Mouse (Mus musculus): ENCODE measurements around the gene Prkg1. TPM values are rescaled to one million over a fixed set of nuclear protein-coding genes. Genes with fewer than 3 reads are reported as not detected.

Gene Prkg1
- total RNA-seq, 2 experiments from 2014 or later = 7.4 to 7.6 TPM

DNA sequence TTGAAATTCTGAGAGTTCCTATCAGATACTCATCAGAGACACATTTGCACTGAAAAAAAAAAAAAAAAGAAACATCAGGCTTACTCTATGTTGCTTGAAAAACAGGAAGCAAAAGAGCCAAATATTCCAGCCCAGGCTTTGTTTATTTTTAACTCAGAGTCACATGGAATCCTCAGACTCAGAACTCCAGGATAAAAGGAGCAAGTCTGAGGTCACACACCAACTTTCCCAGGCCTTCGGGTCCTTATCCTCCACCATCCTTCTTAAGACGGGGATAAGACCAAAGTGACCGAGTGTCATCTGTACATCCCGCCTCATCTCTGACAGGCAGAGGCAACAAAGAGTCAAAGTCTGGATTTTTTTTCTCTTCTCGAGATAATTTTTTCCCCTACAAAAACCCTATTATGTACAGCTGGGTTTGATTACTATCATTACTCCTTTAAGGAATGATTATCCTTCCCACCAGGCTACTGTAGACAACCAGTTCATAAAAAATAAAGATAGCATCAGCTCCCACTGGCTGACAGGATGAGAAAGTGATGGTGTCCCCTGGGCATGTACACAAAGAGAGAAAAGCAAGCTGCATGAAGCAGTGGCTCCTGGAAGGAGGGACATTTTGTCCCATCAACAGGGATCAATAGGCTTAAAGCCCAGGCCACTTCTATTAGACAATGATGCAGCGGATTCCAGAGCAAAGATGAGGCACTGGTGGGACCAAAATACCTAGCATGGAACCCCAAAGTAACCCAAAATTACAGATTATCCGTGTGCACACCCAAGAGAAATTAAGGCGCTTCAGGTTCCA, 21.4 kb downstream of the Prkg1 start:
- DNase-seq = peak in 1 of 2 experiments; percentile 7

- DNase-seq = no peak
Measured at GRCm38 (mm10) chr19:31714900-31715299, 49.9 kb downstream of the Prkg1 start.

- DNase-seq = no peak
Measured at GRCm38 (mm10) chr19:31714418-31714817, 50.4 kb downstream of the Prkg1 start.

DNA sequence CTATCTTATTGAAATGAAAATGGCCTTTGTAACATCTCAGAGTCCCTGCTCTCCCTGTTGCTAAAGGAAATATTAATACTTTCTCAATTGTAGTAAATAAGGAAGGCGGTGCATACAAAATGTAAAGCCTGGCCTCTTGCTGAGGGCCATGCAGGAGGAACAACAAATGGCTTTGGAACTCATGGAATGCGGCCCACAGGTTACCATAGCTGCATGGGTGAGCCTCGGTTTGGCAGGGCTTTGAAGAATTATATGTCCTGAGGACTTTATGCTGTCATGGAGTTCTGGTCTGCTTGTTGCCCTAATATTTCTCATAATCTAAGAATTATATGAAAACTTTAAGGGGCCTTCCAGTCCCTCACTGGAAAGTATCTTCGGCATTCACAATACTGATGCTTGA, 51.5 kb downstream of the Prkg1 start:
- no peak for DNase-seq

DNA sequence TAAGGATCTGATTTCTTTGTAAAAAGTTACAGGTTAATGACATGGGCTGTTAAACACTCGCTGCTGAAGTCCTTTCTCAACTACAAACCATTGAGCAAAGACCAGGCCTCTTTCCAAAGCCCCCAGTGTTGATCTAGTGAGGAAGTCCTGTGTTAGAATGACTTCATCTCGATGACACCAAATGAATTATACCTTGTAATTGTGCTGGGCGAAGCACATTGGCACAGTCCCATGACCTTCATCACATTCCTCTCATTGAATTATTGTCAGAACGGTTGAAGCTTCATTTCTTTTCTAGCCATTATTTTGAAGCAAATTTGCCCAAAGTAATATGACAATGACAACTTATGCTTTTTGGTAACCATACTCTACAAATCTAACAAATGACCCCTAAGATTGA, 54.5 kb downstream of the Prkg1 start:
- peak; percentile 58 to 60 for DNase-seq

DNA sequence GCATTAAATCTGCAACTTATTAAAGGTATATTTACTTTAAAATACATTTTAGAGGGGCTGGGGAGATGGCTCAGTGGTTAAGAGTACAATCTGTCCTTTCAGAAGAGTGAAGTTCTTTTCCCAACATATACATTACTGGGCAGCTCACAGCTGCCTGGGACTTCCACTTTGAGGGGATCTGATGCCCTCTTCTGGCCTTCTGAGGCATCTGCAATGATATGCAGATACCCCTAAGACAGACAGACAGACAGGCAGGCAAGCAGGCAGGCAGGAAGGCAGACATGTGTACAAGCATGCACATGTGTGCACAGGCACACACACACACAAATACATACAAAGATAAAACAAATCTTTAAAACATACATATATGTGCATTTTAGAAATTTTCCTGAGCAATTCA, 60.8 kb downstream of the Prkg1 start:
- DNase-seq = no peak

- DNase-seq = peak; percentile 19 to 26
Measured at GRCm38 (mm10) chr19:31698916-31699315, 65.9 kb downstream of the Prkg1 start.

- DNase-seq = no peak
Measured at GRCm38 (mm10) chr19:31680821-31681220, 84.0 kb downstream of the Prkg1 start.

GRCm38 (mm10) chr19:31678324-31678723, 86.5 kb downstream of the Prkg1 start:
- peak; percentile 8 to 38 for DNase-seq

- DNase-seq = no peak
Measured at GRCm38 (mm10) chr19:31671726-31672125, 93.1 kb downstream of the Prkg1 start.

- no peak for DNase-seq
Measured at GRCm38 (mm10) chr19:31665007-31665406, 99.8 kb downstream of the Prkg1 start.

- peak; percentile 63 to 66 for DNase-seq
Measured at GRCm38 (mm10) chr19:31664159-31664991, 100.5 kb downstream of the Prkg1 start.

- DNase-seq = peak; percentile 18 to 48
Measured at GRCm38 (mm10) chr19:31663437-31664158, 101.2 kb downstream of the Prkg1 start.

- DNase-seq = no peak
Measured at GRCm38 (mm10) chr19:31662802-31663201, 102.0 kb downstream of the Prkg1 start.

- no peak for DNase-seq
Measured at GRCm38 (mm10) chr19:31658751-31659397, 106.0 kb downstream of the Prkg1 start.

DNA sequence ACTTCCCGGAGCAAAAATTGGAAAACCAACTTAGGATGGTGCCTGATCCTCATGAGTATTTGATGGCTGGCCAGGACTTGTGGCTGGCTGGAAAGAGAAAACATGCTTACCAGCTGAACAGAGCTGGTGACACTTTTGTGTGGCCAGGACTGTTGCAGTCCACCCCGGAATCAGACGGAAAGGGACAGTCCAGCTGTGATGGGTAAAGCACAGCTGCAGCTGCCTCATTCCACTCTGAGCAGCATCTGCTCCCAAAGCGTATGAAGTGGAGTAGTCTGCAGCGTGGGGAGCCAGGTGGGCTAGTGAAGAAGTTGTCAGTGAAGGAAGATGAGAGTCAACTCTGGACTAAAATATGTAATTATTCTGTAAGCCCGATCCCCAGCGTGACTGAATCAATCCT, 108.6 kb downstream of the Prkg1 start:
- no peak for DNase-seq

GRCm38 (mm10) chr19:31655826-31656225, 109.0 kb downstream of the Prkg1 start:
- DNase-seq = no peak

DNA sequence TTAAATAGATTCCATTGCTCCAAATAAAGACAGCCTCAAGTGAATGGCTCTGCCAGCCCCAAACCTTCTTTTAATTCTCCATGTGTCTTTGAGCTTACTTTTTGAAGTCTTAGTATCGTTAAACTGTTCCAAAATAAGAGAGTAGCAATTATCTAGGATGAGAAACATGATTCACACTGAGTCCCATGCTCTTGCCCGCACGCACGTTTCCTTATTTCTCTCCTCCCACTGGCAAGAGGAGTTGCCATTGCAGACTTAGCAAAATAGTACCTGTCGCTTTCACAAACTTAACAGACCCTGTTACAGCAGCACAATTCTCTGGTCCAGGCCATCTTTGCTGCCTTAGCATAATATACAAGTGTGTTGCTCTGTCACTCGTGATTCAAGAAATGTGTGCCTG, 110.8 kb downstream of the Prkg1 start:
- DNase-seq = no peak

- no peak for DNase-seq
Measured at GRCm38 (mm10) chr19:31650452-31650851, 114.4 kb downstream of the Prkg1 start.

GRCm38 (mm10) chr19:31647492-31647891, 117.3 kb downstream of the Prkg1 start:
- no peak for DNase-seq

DNA sequence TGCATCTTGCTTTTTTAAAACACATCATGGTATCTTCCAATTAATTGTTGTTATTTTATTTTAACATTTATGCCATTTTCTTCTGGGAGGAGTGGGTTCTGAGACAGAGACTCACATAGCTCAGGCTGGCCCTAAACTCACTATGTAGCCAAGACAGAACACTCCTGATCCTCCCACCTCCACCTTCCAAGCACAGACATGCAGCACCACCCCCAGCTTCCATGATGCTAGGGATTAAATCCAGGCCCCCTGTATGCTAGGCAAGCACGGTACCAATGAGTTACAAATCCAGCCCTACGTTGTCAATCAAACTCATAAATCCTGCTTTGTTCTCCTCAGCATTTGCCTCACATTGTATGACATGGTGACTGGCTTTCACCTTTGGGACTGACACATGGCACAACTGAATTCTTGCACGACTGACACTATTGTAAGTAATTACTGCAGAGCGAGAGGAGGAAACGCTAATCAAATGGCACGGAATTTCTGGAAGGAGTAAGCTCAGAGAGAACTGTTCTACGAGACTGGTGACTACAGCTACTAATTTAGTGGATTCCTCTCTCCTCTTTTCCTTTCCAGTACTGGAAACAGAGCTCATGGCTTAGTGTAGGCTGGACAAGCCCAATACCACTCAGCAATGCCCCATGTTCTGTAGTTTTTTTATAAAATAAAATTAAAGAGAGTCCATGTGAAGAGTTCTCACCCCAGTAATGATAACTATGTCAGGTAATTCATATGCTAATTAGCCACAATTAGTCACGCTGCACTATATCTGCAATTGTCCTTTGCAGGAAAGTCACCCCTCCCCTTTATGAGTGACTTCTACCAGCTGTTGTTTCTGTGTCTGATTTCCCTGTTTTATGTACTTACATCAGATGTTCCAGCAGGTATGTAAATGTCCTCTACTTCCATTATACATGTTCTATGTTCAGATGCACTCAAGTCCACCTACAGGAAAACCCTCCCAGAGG, 133.6 kb downstream of the Prkg1 start:
- no peak for DNase-seq
